Mouse (Mus musculus) gonadal fat pad, adult 2 months (tissue): ENCODE results near the gene Acad10. TPM values are rescaled to one million over a fixed set of nuclear protein-coding genes. Genes with fewer than 3 reads are reported as not detected.

Source experiments
- polyA plus RNA-seq: library from polyadenylated mRNA; depleted of rRNA; stranded (reverse); fragments of >200 nt; gene quantifications from 2 replicates; pipeline ENCODE4 v1.2.3, GENCODE M21; 2012; rRNA removed

The Acad10 gene
- polyA plus RNA-seq, 1 experiment, result 13.4 TPM

Other genes starting within 250 kb of the Acad10 start
- 11.1 and 12.0 TPM in 2 replicates for gene Tmem116, start 208.6 kb downstream of the Acad10 start, polyA plus RNA-seq
- gene Erp29, start 208.0 kb downstream of the Acad10 start, polyA plus RNA-seq, result 65.3 and 66.6 TPM in 2 replicates
- 0.05 and 0.32 TPM in 2 replicates for gene Adam1b, start 157.1 kb downstream of the Acad10 start, polyA plus RNA-seq
- 4.7 and 4.8 TPM in 2 replicates for gene Adam1a, start 115.0 kb downstream of the Acad10 start, polyA plus RNA-seq
- gene Gm42878, start 115.0 kb downstream of the Acad10 start, polyA plus RNA-seq, result 0.33 TPM in 1 of 2 replicates, not detected in the other
- gene Mapkapk5, start 114.6 kb downstream of the Acad10 start, polyA plus RNA-seq, result 45.5 and 48.9 TPM in 2 replicates
- 790 and 869 TPM in 2 replicates for gene Aldh2, start 66.7 kb downstream of the Acad10 start, polyA plus RNA-seq
- gene Acad12, start 41.6 kb downstream of the Acad10 start, polyA plus RNA-seq, result 17.4 and 21.3 TPM in 2 replicates
- gene Brap, start within 50 bp of the Acad10 start, polyA plus RNA-seq, result 29.9 and 35.8 TPM in 2 replicates
- 70.6 and 73.8 TPM in 2 replicates for gene Atxn2, start 50.8 kb upstream of the Acad10 start, polyA plus RNA-seq
- 19.0 and 27.1 TPM in 2 replicates for gene Sh2b3, start 177.1 kb upstream of the Acad10 start, polyA plus RNA-seq
- gene Pheta1, start 188.5 kb upstream of the Acad10 start, polyA plus RNA-seq, result 10.9 and 11.0 TPM in 2 replicates